Mouse (Mus musculus) granulocyte monocyte progenitor cell, adult 5-6 weeks (primary cell): Measurements from ENCODE around the gene Gm9747. TPM values are rescaled to one million over a fixed set of nuclear protein-coding genes. Genes with fewer than 3 reads are reported as not detected.

Source experiments
- ATAC-seq: replicated peaks from 2 replicates; pipeline ENCODE4 v1.8.0; 2016; ENCODE audit warnings: mild to moderate bottlenecking, moderate TSS enrichment, inconsistent platforms; ENCODE audit not compliant: poor library complexity, severe bottlenecking
- total RNA-seq, 2 experiments: library from RNA; stranded (forward) in 1 of 2; stranded (reverse) in 1 of 2; fragments of 200-712, 200-1000 nt in 1 of 2; fragments of >200 nt in 1 of 2; fragmentation: Nextera tagmentation in 1 of 2; gene quantifications; 2 replicates each; pipeline ENCODE4 v1.2.3; 2014 to 2017

Gene Gm9747
- total RNA-seq (2014; fragmentation: Nextera tagmentation) (not detected in 2 replicates), total RNA-seq (2017) (not detected in 2 replicates)

- no peak for ATAC-seq
Measured at GRCm38 (mm10) chr1:82232812-82233211, at the start of gene Gm9747. Gene Gm9747, plus strand, starts transcription at chr1:82233112.

GRCm38 (mm10) chr1:82183913-82184442 lies 48.9 kb upstream of the Gm9747 start:
- ATAC-seq: no peak

GRCm38 (mm10) chr1:82188549-82189231 lies 44.2 kb upstream of the Gm9747 start:
- ATAC-seq: no peak

GRCm38 (mm10) chr1:82189516-82189915 lies 43.4 kb upstream of the Gm9747 start:
- ATAC-seq: no peak

GRCm38 (mm10) chr1:82191579-82191978 lies 41.3 kb upstream of the Gm9747 start:
- no peak for ATAC-seq

- no peak for ATAC-seq
Measured at GRCm38 (mm10) chr1:82199918-82200317, 33.0 kb upstream of the Gm9747 start.

GRCm38 (mm10) chr1:82200636-82201035 lies 32.3 kb upstream of the Gm9747 start:
- ATAC-seq: no peak

GRCm38 (mm10) chr1:82207511-82207910 lies 25.4 kb upstream of the Gm9747 start:
- no peak for ATAC-seq

- ATAC-seq: no peak
Measured at GRCm38 (mm10) chr1:82220673-82221396, 12.1 kb upstream of the Gm9747 start.

GRCm38 (mm10) chr1:82221462-82221861 lies 11.4 kb upstream of the Gm9747 start:
- ATAC-seq: no peak

GRCm38 (mm10) chr1:82223042-82223795 lies 9.7 kb upstream of the Gm9747 start:
- no peak for ATAC-seq

- ATAC-seq: no peak
Measured at GRCm38 (mm10) chr1:82228841-82229240, 4.1 kb upstream of the Gm9747 start.

- ATAC-seq: no peak
Measured at GRCm38 (mm10) chr1:82234616-82235015, 1.7 kb downstream of the Gm9747 start.

- ATAC-seq: no peak
Measured at GRCm38 (mm10) chr1:82235455-82236104, 2.7 kb downstream of the Gm9747 start.

- ATAC-seq: no peak
Measured at GRCm38 (mm10) chr1:82238245-82238644, 5.3 kb downstream of the Gm9747 start.

- no peak for ATAC-seq
Measured at GRCm38 (mm10) chr1:82239409-82240201, 6.7 kb downstream of the Gm9747 start.

- ATAC-seq: no peak
Measured at GRCm38 (mm10) chr1:82243260-82243825, 10.4 kb downstream of the Gm9747 start.

- ATAC-seq: no peak
Measured at GRCm38 (mm10) chr1:82245002-82245401, 12.1 kb downstream of the Gm9747 start.
